Mouse (Mus musculus): ENCODE results near the gene Cptp.

- TF ChIP-seq KAT2A (conservative IDR thresholded peaks at IDR 0.05; ENCODE audit: low read depth, low read length) (no peak), CTCF (IDR thresholded peaks at IDR 0.05 in 2 of 3, conservative IDR thresholded peaks at IDR 0.05 in 1 of 3; ENCODE audit: control insufficient read depth in 1 of 3, insufficient read depth in 1 of 3, low read depth in 2 of 3, low read length in 3 of 3, poor library complexity in 1 of 3, severe bottlenecking in 1 of 3) (no peak), POLR2A (IDR thresholded peaks at IDR 0.05; ENCODE audit: control insufficient read depth in 1 of 2, insufficient read depth in 1 of 2, low read depth in 1 of 2, low read length in 2 of 2, poor library complexity in 1 of 2) (no peak), NELFE (IDR thresholded peaks at IDR 0.05; ENCODE audit: low read depth, low read length) (no peak)
Measured at GRCm38 (mm10) chr4:155901205-155901604, 32.0 kb upstream of the Cptp start.
